Mouse (Mus musculus) heart, embryonic 13.5 days (tissue): ENCODE measurements around the gene Nudt4. TPM values are rescaled to one million over a fixed set of nuclear protein-coding genes. Genes with fewer than 3 reads are reported as not detected.
A peak's percentile ranks its signal among the peaks of the same experiment; 100 is the strongest.
"Not testable (repeated sequence)": the region's sequence is repeated elsewhere in the genome, so short reads cannot be mapped to it uniquely, and the experiment has no call there.

ENCODE experiments used
- ATAC-seq: fragments of 200-750 bp; cut with Nextera tagmentation; 2 replicates; pipeline ENCODE4 v1.8.0; 2017; ENCODE audit warnings: moderate TSS enrichment; ENCODE audit not compliant: insufficient number of reproducible peaks, low FRiP score, low TSS enrichment; ENCODE audit errors: extremely low read depth
- H3K27ac ChIP-seq: fragments of 300-500 bp; sonication (generic); replicated peaks from 2 replicates; pipeline ENCODE4 v1.5.1; 2015; ENCODE audit warnings: moderate library complexity, mild to moderate bottlenecking, inconsistent platforms
- H3K27me3 ChIP-seq: fragments of 300-500 bp; sonication (generic); replicated peaks from 2 replicates; pipeline ENCODE4 v1.6.1; 2015; ENCODE audit warnings: mild to moderate bottlenecking, inconsistent platforms
- H3K36me3 ChIP-seq: fragments of 300-500 bp; sonication (generic); 2 replicates; pipeline ENCODE4 v1.6.1; 2015; ENCODE audit warnings: mild to moderate bottlenecking, inconsistent platforms
- H3K4me1 ChIP-seq: fragments of 300-500 bp; sonication (generic); 2 replicates; pipeline ENCODE4 v1.6.1; 2015; ENCODE audit warnings: inconsistent platforms
- H3K4me2 ChIP-seq: fragments of 300-500 bp; sonication (generic); 2 replicates; pipeline ENCODE4 v1.6.1; 2015; ENCODE audit warnings: inconsistent platforms, mild to moderate bottlenecking, moderate library complexity
- H3K4me3 ChIP-seq: fragments of 300-500 bp; sonication (generic); 2 replicates; pipeline ENCODE4 v1.5.1; 2015; ENCODE audit warnings: moderate library complexity, mild to moderate bottlenecking, inconsistent platforms
- H3K9ac ChIP-seq: fragments of 300-500 bp; sonication (generic); 2 replicates; pipeline ENCODE4 v1.6.1; 2015; ENCODE audit warnings: inconsistent platforms, mild to moderate bottlenecking, moderate library complexity
- H3K9me3 ChIP-seq: fragments of 300-500 bp; sonication (generic); 2 replicates; pipeline ENCODE4 v1.6.1; 2016; ENCODE audit warnings: inconsistent platforms
- WGBS: fragments of 180-500 bp; shearing (Covaris S2); methylation state at CpG from one replicate; pipeline ENCODE4 v1.1.7; 2015; ENCODE audit warnings: mixed read lengths; 5-methylcytosine and 5-hydroxymethylcytosine counted together
- polyA plus RNA-seq: library from polyadenylated mRNA; unstranded; fragments of >200 nt; fragmentation: Nextera tagmentation; extraction: Ambion mirVana; gene quantifications from 2 replicates; pipeline ENCODE4 v1.2.1, GENCODE M21; 2015

Nudt4 gene
- polyA plus RNA-seq, 1 experiment from 2014 or later = 107 TPM

DNA sequence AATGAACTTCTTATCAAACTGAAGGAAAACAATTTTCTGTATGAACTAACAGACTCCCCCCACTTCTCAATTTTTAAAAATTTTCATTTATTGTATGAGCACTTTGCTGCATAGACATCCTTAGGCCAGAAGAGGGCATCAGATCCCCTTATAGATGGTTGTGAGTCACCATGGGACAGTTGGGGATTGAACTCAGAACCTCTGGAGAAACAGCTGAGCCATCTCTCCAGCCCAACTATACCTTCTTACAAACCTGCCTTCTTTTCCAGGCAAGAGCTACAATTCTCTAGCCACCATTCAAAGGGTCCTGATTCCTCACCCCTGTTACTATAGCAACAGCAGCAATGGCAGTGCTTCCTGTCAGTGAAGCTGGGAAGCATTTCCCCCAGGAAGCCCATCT is 12.2 kb downstream of the Nudt4 start:
- peaks cover 40% of the 10 kb centered on the region for H3K4me1 ChIP-seq
- ATAC-seq = no peak
- H3K9ac ChIP-seq = no peak overlapping the region
- H3K27ac ChIP-seq = no peak overlapping the region
- H3K4me3 ChIP-seq = peak overlapping the region; percentile 87; the same call in 1 of the 2 replicates
- no peaks in the 10 kb centered on the region for H3K9me3 ChIP-seq
- H3K4me2 ChIP-seq = peak overlapping the region; percentile 55; the same call in 1 of the 2 replicates
- H3K27me3 ChIP-seq = no peaks in the 10 kb centered on the region
- H3K36me3 ChIP-seq = peaks cover 61% of the 10 kb centered on the region

DNA sequence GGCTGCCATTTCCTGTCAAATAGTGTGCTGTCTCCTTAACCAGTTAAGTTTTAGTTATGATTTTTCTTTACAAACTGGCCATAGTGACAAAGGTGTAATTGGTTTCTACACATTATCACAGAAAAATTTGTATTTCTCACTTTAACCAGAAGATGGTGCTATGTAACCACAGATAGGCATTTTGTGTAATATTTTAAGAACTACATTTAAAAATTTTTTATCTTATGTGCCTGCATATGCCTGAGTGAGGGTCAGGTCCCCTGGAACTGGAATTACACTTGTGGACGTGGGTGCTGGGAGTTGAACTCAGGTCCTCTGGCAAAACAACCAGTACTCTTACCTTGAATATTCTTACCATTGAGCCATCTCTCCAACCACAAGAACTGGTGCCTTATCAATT is 13.4 kb downstream of the Nudt4 start:
- peaks cover 27% of the 10 kb centered on the region for H3K4me1 ChIP-seq
- no peak overlapping the region for H3K9ac ChIP-seq
- 68% methylated on average over 1 of the region's 1 CpGs for WGBS
- peaks cover 73% of the 10 kb centered on the region for H3K36me3 ChIP-seq
- H3K9me3 ChIP-seq = no peaks in the 10 kb centered on the region
- peak overlapping the region; percentile 25; the same call in 1 of the 2 replicates for H3K4me2 ChIP-seq
- H3K4me3 ChIP-seq = no peak overlapping the region
- H3K27me3 ChIP-seq = no peaks in the 10 kb centered on the region
- ATAC-seq = no peak
- H3K27ac ChIP-seq = no peak overlapping the region

DNA sequence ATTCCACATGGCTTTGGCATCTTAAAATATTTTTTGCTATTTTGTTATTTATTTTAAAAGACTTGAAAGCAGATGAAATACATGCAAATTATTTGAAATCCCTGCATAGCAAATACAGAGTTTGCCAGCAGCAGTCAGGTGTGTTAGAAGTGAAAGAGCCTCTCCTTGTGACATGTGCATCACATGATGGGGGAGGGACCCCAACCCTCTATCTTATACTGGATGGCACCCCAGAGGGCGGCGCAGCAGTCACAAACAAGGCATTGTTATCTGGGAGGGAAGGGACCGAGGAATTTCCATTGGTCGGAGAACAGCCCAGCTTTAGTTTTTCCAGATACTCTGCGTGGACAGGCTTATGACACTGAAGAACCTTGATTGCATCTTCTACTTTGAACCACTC is 14.9 kb downstream of the Nudt4 start:
- H3K9me3 ChIP-seq, H3K27me3 ChIP-seq, H3K27ac ChIP-seq, H3K4me3 ChIP-seq, ATAC-seq, H3K4me2 ChIP-seq, H3K9ac ChIP-seq: not testable (repeated sequence)
- peaks cover 76% of the 10 kb centered on the region for H3K36me3 ChIP-seq
- 51% methylated on average over 5 of the region's 5 CpGs for WGBS
- peaks cover 17% of the 10 kb centered on the region for H3K4me1 ChIP-seq

DNA sequence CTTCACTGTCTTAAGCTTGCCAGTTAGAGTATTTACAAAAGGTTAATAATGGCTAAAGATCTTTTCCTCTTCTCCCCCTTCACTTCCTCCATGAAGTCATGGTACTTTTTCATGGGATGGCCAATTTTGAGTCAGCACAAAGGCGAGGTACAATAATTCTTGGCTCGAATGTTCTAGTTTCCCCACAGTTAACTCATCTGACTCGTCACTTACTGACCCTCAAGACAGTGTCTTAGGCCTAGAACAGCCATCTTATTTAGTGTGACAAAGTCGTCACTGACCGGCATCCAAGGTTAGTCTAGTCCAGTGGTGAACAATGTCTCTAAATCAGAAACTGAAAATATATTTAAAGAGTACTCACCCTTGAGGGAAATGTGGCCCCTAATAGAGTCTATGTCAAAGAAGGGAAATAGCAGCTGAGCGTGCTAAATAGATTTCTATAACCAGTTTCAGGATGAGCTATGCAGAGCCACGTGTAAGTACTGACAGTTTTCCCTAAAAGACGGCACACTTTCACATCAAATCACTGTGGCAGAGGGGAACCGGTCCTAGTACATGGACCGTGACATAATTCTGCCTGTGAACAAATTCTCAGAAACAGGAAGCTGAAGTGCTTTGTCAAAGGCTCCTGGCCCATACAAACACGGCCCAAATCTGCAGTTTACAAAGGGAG is 15.7 kb downstream of the Nudt4 start:
- Histone ChIP-seq H3K4me3 (no peak overlapping the region), H3K4me1 (peaks cover 17% of the 10 kb centered on the region), H3K27ac (no peak overlapping the region), H3K36me3 (peaks cover 81% of the 10 kb centered on the region), H3K9ac (no peak overlapping the region), H3K9me3 (no peaks in the 10 kb centered on the region), H3K4me2 (no peak overlapping the region), H3K27me3 (no peaks in the 10 kb centered on the region)
- no peak for ATAC-seq
- 82% methylated on average over 11 of the region's 11 CpGs for WGBS

DNA sequence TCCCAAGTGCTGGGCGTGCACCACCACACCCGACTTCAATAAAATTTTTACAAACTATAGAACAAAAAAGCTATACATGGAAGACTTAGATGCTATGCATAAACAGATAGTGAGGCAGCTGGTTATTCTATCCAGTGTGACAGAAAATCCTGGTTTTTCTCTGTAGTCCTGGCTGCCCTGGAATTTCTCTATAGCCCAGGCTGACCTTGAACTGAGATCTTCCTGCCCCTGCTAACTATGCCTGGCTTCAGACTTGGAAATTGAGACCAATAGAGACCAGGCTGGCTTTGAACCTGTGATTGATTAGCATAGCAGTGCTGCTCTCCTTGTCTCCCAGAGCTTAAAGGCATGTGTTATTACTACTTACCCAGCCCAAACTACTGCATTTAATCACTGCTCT is 17.8 kb downstream of the Nudt4 start:
- ATAC-seq = no peak
- Histone ChIP-seq H3K4me3 (no peak overlapping the region), H3K9ac (no peak overlapping the region), H3K36me3 (peaks cover 79% of the 10 kb centered on the region), H3K27ac (no peak overlapping the region), H3K4me2 (no peak overlapping the region), H3K27me3 (no peaks in the 10 kb centered on the region), H3K4me1 (peaks cover 15% of the 10 kb centered on the region), H3K9me3 (no peaks in the 10 kb centered on the region)
- 97% methylated on average over 2 of the region's 2 CpGs for WGBS

DNA sequence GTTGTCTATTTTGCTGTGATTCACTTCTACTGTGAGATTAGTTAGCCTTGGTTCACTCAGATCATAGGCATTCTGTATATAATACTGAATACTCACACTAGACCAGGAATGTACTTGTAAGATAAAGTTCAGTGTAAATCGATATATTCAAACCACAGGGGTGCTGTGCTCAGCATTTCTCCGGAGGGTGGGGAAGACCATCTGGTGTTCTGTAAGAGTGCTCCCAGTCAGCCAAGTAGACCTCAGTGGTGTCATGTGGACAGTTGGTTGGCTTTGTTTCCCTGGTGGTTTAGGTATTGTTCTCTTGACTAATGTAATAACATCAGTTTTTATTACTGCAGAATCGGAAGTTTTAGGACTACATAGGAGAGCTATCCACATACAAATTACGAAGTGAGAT is 18.9 kb downstream of the Nudt4 start:
- Histone ChIP-seq H3K27ac (no peak overlapping the region), H3K9ac (no peak overlapping the region), H3K4me1 (peaks cover 20% of the 10 kb centered on the region), H3K9me3 (no peaks in the 10 kb centered on the region), H3K4me2 (no peak overlapping the region), H3K36me3 (peaks cover 68% of the 10 kb centered on the region), H3K4me3 (no peak overlapping the region), H3K27me3 (no peaks in the 10 kb centered on the region)
- WGBS = 83% methylated on average over 4 of the region's 4 CpGs
- no peak for ATAC-seq

DNA sequence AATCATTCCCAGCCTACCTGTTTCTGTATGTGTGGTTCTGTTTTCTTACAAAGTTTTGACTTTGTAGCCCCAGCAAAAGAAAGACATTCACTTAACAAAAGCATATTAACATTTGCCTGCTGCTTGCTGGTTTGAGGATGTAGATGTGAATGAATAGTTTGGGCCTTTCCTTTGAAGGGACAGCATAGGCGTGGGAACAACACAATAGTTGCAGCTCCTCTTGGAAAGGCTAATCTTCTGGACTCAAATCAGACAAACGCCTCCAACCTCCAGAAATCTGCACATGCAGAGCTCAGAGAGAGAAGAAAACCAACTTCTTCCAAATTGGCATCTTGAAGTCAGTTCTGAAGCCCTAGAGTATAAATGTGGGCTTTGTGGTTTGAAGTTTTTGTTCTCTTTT is 19.3 kb downstream of the Nudt4 start:
- no peak overlapping the region for H3K9ac ChIP-seq
- H3K9me3 ChIP-seq = no peaks in the 10 kb centered on the region
- no peak for ATAC-seq
- H3K4me1 ChIP-seq = peaks cover 24% of the 10 kb centered on the region
- H3K4me2 ChIP-seq = no peak overlapping the region
- H3K27ac ChIP-seq = no peak overlapping the region
- H3K4me3 ChIP-seq = no peak overlapping the region
- 81% methylated on average over 2 of the region's 2 CpGs for WGBS
- no peaks in the 10 kb centered on the region for H3K27me3 ChIP-seq
- peaks cover 64% of the 10 kb centered on the region for H3K36me3 ChIP-seq

DNA sequence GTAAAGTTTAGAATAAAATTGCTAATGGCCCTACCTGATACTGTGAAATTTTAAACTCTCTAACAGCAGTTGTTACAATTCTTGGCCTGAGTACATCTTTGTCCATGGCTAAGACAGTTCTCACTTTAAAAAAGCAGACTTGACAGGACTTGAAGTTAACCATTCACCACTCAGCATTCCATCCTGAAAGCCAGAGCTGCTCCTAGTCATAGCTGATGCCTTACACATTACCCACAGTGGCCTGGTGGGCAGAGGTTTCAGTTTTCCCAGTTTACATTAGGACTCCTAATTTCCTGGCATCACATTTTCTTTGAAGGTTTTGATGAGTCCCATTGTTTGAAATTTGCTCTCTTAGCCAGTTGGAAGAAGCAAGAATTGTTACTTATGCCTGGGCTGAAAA is 19.9 kb downstream of the Nudt4 start:
- H3K27me3 ChIP-seq = no peaks in the 10 kb centered on the region
- H3K9me3 ChIP-seq = no peaks in the 10 kb centered on the region
- peak overlapping the region; percentile 39 for H3K27ac ChIP-seq
- ATAC-seq = no peak
- H3K4me3 ChIP-seq = no peak overlapping the region
- H3K9ac ChIP-seq = 0 out of 2 replicates have a peak overlapping the region, but pooled peaks have one; percentile 7
- peaks cover 31% of the 10 kb centered on the region for H3K4me1 ChIP-seq
- H3K4me2 ChIP-seq = no peak overlapping the region
- H3K36me3 ChIP-seq = peaks cover 57% of the 10 kb centered on the region

DNA sequence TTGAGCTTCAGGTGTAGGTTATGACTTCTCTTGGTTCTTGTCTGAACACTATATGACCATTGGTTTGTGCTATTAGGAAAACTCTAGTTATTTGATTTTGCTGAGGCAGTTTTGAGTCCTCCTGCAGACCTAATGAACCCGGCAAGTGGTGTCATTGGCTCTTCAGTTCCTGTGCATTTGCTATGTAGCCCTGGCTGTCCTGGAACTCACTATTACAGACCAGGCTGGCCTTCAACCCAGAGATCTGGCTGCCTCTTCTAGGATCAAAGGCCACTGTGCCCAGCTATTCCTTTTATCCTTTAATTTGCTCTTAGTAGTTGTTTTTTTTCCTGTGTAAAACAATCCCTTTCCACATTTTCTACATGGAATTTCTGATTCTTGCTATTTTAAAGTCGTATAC is 20.6 kb downstream of the Nudt4 start:
- Histone ChIP-seq H3K4me1 (peaks cover 37% of the 10 kb centered on the region), H3K27ac (no peak overlapping the region), H3K9me3 (no peaks in the 10 kb centered on the region), H3K9ac (no peak overlapping the region), H3K36me3 (peaks cover 53% of the 10 kb centered on the region), H3K4me3 (no peak overlapping the region), H3K4me2 (no peak overlapping the region), H3K27me3 (no peaks in the 10 kb centered on the region)
- 79% methylated on average over 2 of the region's 2 CpGs for WGBS
- no peak for ATAC-seq

DNA sequence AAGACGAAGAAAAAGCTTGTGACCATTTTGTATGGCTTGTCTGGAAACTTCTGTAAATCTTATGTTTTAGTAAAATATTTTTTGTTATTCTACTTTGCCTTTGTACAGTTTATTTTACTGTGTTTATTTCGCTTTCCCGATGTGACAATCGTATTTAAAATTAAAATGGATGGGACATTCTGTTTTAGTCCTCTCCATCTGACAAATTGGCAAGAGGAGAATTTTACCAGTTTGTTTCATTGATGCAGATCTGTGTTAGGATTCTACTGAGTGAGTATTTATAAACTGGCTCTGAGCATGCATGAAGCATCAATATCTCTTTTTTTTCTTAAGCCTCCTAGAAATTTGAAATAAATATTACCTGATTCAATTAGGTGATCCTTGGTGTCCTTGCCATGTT is 21.0 kb downstream of the Nudt4 start:
- no peak for ATAC-seq
- Histone ChIP-seq H3K4me3 (no peak overlapping the region), H3K9ac (no peak overlapping the region), H3K36me3 (peaks cover 48% of the 10 kb centered on the region), H3K4me1 (peaks cover 42% of the 10 kb centered on the region), H3K9me3 (no peaks in the 10 kb centered on the region), H3K27ac (no peak overlapping the region), H3K4me2 (no peak overlapping the region), H3K27me3 (no peaks in the 10 kb centered on the region)
- WGBS = 86% methylated on average over 4 of the region's 4 CpGs

DNA sequence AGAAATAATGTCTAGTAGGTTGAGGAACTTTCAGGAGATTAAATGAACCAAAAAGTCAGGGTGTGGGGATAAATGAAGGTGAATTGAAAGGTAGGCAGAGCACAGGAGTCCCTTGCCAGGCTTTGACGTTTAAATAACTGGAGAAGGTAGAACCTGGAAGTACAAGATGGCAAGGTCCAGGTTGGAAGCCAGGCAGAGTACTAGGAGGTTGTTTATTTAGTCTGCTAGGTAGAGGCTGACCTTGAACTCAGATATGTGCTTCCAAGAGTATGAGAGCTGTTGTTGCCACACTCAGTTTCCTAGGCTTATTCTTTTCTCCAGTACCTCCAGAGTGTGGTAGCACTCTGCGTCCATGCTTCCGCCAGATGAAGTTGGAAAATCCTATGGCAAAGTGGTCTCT is 24.1 kb downstream of the Nudt4 start:
- peak overlapping the region; percentile 54 for H3K4me2 ChIP-seq
- no peak overlapping the region for H3K4me3 ChIP-seq
- H3K27me3 ChIP-seq = no peaks in the 10 kb centered on the region
- no peak overlapping the region for H3K9ac ChIP-seq
- peak overlapping the region; percentile 56 for H3K27ac ChIP-seq
- 76% methylated on average over 3 of the region's 3 CpGs for WGBS
- H3K9me3 ChIP-seq = no peaks in the 10 kb centered on the region
- no peak for ATAC-seq
- peaks cover 18% of the 10 kb centered on the region for H3K36me3 ChIP-seq
- peaks cover 58% of the 10 kb centered on the region for H3K4me1 ChIP-seq

DNA sequence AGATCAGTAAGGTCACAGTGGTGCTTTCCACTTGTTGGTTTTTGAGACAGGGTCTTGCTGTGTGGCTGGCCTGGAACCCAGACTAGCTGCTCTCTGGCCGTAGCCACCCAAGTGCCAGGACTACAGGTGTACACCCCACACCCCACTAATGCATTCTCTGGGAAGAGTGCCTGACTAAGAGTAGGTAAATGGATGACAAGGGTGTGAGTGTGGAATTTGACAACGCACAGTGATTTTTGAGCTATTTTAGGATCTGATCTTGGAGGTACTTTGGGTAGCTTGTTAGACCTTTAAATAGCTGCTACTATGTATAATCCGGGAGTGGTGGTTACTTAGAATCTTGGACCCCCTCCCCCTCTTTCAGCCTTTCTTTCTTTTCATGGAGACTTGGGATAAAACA is 24.7 kb downstream of the Nudt4 start:
- peak overlapping the region; percentile 54 for H3K4me2 ChIP-seq
- H3K9me3 ChIP-seq = no peaks in the 10 kb centered on the region
- WGBS = 62% methylated on average over 3 of the region's 3 CpGs
- no peak overlapping the region for H3K9ac ChIP-seq
- no peaks in the 10 kb centered on the region for H3K27me3 ChIP-seq
- ATAC-seq = no peak
- H3K4me1 ChIP-seq = peaks cover 62% of the 10 kb centered on the region
- H3K4me3 ChIP-seq = no peak overlapping the region
- peak overlapping the region; percentile 56 for H3K27ac ChIP-seq
- peaks cover 12% of the 10 kb centered on the region for H3K36me3 ChIP-seq
